Mouse (Mus musculus) CD4-positive helper T cell, adult 2 months (primary cell): ENCODE results near the gene Hunk.

Experiments
- DNase-seq: peaks from one replicate; pipeline ENCODE4 v3.0.0-alpha.2; 2012; ENCODE audit warnings: low read depth, missing footprints, low spot score

Gene Hunk

GRCm38 (mm10) chr16:90435231-90435630 lies 49.4 kb downstream of the Hunk start:
- no peak for DNase-seq

GRCm38 (mm10) chr16:90437276-90437675 lies 51.5 kb downstream of the Hunk start:
- DNase-seq = no peak

- no peak for DNase-seq
Observed at GRCm38 (mm10) chr16:90439493-90439892, 53.7 kb downstream of the Hunk start.

- no peak for DNase-seq
Observed at GRCm38 (mm10) chr16:90440654-90441053, 54.8 kb downstream of the Hunk start.

- no peak for DNase-seq
Observed at GRCm38 (mm10) chr16:90442991-90443390, 57.2 kb downstream of the Hunk start.

- DNase-seq = no peak
Observed at GRCm38 (mm10) chr16:90453197-90453596, 67.4 kb downstream of the Hunk start.

- DNase-seq = peak; percentile 48
Observed at GRCm38 (mm10) chr16:90456495-90457125, 70.8 kb downstream of the Hunk start.

GRCm38 (mm10) chr16:90458899-90459610 lies 73.2 kb downstream of the Hunk start:
- DNase-seq = no peak

GRCm38 (mm10) chr16:90461304-90461905 lies 75.6 kb downstream of the Hunk start:
- no peak for DNase-seq

GRCm38 (mm10) chr16:90462728-90463275 lies 77.0 kb downstream of the Hunk start:
- no peak for DNase-seq

GRCm38 (mm10) chr16:90465154-90465553 lies 79.3 kb downstream of the Hunk start:
- no peak for DNase-seq

GRCm38 (mm10) chr16:90468286-90468685 lies 82.5 kb downstream of the Hunk start:
- no peak for DNase-seq

GRCm38 (mm10) chr16:90475701-90476229 lies 90.0 kb downstream of the Hunk start:
- DNase-seq = peak; percentile 84

GRCm38 (mm10) chr16:90481612-90482011 lies 95.8 kb downstream of the Hunk start:
- no peak for DNase-seq

GRCm38 (mm10) chr16:90483341-90483740 lies 97.5 kb downstream of the Hunk start:
- no peak for DNase-seq

- DNase-seq = no peak
Observed at GRCm38 (mm10) chr16:90485125-90485524, 99.3 kb downstream of the Hunk start.

- no peak for DNase-seq
Observed at GRCm38 (mm10) chr16:90485599-90485998, 99.8 kb downstream of the Hunk start.

GRCm38 (mm10) chr16:90490066-90490465 lies 104.3 kb downstream of the Hunk start:
- no peak for DNase-seq

- no peak for DNase-seq
Observed at GRCm38 (mm10) chr16:90491898-90492499, 106.2 kb downstream of the Hunk start.

GRCm38 (mm10) chr16:90496930-90497329 lies 111.1 kb downstream of the Hunk start:
- DNase-seq = no peak

- DNase-seq = no peak
Observed at GRCm38 (mm10) chr16:90497749-90498464, 112.1 kb downstream of the Hunk start.
